Mouse (Mus musculus) neural tube, embryonic 14.5 days (tissue): ENCODE measurements around the gene Ajap1. TPM values are rescaled to one million over a fixed set of nuclear protein-coding genes. Genes with fewer than 3 reads are reported as not detected.

ENCODE experiments used
- ATAC-seq: fragments of 200-750 bp; cut with Nextera tagmentation; 2 replicates; pipeline ENCODE4 v1.8.0; 2017; ENCODE audit warnings: low read depth, mild to moderate bottlenecking, moderate TSS enrichment, moderate library complexity
- H3K27ac ChIP-seq: fragments of 300-500 bp; sonication (generic); 2 replicates; pipeline ENCODE4 v1.5.1; 2014; ENCODE audit warnings: low read depth, mild to moderate bottlenecking, control low read depth, low read length, moderate library complexity, mixed read lengths
- H3K27me3 ChIP-seq: fragments of 300-500 bp; sonication (generic); 2 replicates; pipeline ENCODE4 v1.6.1; 2014; ENCODE audit warnings: low read length; ENCODE audit not compliant: control insufficient read depth, insufficient read depth
- H3K36me3 ChIP-seq: fragments of 300-500 bp; sonication (generic); 2 replicates; pipeline ENCODE4 v1.6.1; 2014; ENCODE audit warnings: low read length, mixed read lengths; ENCODE audit not compliant: control insufficient read depth, insufficient read depth
- H3K4me1 ChIP-seq: fragments of 300-500 bp; sonication (generic); 2 replicates; pipeline ENCODE4 v1.6.1; 2014; ENCODE audit warnings: low read length; ENCODE audit not compliant: control insufficient read depth, insufficient read depth
- H3K4me2 ChIP-seq: fragments of 300-500 bp; sonication (generic); 2 replicates; pipeline ENCODE4 v1.6.1; 2014; ENCODE audit warnings: mild to moderate bottlenecking, low read depth, low read length, control low read depth
- H3K4me3 ChIP-seq: fragments of 300-500 bp; sonication (generic); 2 replicates; pipeline ENCODE4 v1.5.1; 2014; ENCODE audit warnings: low read depth, low read length, control low read depth, mixed read lengths
- H3K9ac ChIP-seq: fragments of 300-500 bp; sonication (generic); replicated peaks from 2 replicates; pipeline ENCODE4 v1.6.1; 2014; ENCODE audit warnings: low read depth, mild to moderate bottlenecking, control low read depth, low read length, mixed read lengths
- H3K9me3 ChIP-seq: fragments of 300-500 bp; sonication (generic); 2 replicates; pipeline ENCODE4 v1.6.1; 2016; ENCODE audit warnings: low read length; ENCODE audit not compliant: control insufficient read depth
- WGBS: fragments of 180-500 bp; shearing (Covaris S2); extraction: QIAGEN DNeasy Blood & Tissue Kit; methylation state at CpG from one replicate; pipeline ENCODE4 v1.1.7; 2014; 5-methylcytosine and 5-hydroxymethylcytosine counted together
- polyA plus RNA-seq: library from polyadenylated mRNA; unstranded; fragments of >200 nt; fragmentation: Nextera tagmentation; extraction: Ambion mirVana; gene quantifications from 2 replicates; pipeline ENCODE4 v1.2.1, GENCODE M21; 2014

The Ajap1 gene
- polyA plus RNA-seq: 27.2 and 30.6 TPM in 2 replicates

DNA sequence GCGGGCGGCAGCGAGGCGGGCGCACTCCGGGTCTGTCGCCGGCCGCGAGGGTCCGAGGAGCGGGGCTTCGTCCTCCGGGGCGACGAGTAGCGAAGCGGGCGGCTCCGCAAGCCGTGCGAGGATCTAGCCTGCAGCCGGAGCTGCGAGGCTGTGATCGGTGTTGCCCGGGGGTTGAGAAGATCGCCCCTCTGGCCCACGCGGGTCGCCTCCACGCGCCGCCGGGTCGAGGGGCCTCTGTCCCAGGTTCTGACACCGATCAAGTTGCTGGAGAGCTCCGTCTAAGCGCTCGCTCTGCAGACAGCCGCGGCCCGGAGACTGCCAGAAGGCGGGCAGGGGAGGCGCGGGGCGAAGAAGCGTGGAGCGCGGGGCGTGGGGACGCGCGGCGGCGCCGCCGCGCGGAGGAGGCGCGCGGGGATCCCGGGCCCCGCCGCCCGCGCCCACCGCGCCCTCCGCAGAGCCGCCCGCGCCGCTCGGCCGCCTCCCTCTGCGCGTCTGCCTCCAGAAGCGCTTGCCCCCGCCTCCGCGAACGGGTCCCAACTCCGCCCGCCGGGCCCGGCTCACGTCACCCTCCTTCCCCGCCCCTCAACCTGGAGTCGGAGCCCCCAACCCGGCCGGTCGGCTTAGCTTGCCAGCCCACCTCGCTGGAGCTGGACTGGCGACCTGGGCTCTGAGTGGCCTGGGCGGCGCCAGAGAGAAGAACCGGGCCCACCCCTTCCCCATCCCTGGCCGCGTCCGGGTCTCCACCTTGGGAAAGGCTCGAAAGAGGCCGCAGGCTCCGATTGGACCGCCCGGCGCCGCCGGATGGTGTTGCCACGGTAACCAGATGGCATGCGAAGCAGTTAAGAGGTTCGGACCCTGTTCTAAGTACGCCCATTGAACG lies at the start of gene Ajap1:
Gene Ajap1, minus strand, starts transcription at position 353 of the 880 bp plus-strand sequence.
- peak; percentile 65 for ATAC-seq
- Histone ChIP-seq H3K36me3 (no peaks in the 10 kb centered on the region), H3K27me3 (no peaks in the 10 kb centered on the region), H3K4me2 (peak within 1 kb of the TSS; percentile 75), H3K9me3 (no peaks in the 10 kb centered on the region), H3K9ac (peak within 1 kb of the TSS; percentile 95), H3K27ac (peak within 1 kb of the TSS; percentile 94), H3K4me1 (peaks cover 28% of the 10 kb centered on the region), H3K4me3 (peak within 1 kb of the TSS; percentile 84)
- under 1% methylated on average over 99 of the region's 114 CpGs for WGBS

DNA sequence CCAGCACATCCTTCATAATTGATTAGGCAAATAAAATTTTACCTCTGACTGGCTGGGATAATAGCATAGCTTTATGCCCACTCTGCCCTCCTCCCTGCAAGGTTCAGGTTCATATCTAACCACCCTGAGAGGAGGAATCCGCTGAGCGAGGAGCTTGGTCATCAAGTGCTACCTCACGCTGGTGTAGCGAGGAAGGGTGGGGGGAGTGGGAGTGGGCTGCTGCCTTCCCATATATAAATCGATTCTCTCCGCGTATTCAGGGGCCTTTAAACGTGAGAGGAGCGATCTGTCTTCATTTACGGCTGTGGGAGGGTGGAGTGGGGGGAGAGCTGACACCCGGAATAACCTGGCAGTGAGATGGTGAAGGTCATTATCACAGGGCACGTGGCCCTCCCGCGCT lies 47.9 kb upstream of the Ajap1 start:
- H3K27ac ChIP-seq: no peak overlapping the region
- H3K27me3 ChIP-seq: no peaks in the 10 kb centered on the region
- H3K9ac ChIP-seq: no peak overlapping the region
- peaks cover 3% of the 10 kb centered on the region; the same call in 1 of the 2 replicates for H3K4me1 ChIP-seq
- H3K4me3 ChIP-seq: no peak overlapping the region
- H3K36me3 ChIP-seq: no peaks in the 10 kb centered on the region
- H3K4me2 ChIP-seq: no peak overlapping the region
- no peaks in the 10 kb centered on the region for H3K9me3 ChIP-seq
- peak; percentile 68; the same call in 1 of the 2 replicates for ATAC-seq
- WGBS: 38% methylated on average over 14 of the region's 14 CpGs

DNA sequence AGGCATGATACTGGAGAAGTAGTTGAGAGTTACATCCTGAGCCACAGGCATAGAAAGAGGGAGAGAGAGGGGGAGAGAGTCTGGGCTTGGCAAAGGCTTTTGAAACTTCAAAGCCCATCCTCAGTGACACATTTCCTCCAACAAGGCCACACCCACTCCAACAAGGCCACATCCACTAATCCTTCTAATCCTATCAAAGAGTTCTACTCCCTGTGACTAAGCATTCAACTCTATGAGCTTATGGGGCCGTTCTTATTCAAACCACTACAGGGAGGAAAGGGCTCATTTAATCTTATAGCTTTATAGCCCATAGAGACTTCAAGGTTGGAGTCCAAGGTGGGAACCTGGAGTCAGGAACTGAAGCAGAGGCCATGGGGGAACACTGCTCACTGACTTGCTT lies 39.0 kb upstream of the Ajap1 start:
- no peaks in the 10 kb centered on the region for H3K9me3 ChIP-seq
- 90% methylated on average over 1 of the region's 1 CpGs for WGBS
- no peaks in the 10 kb centered on the region for H3K4me1 ChIP-seq
- no peak overlapping the region for H3K9ac ChIP-seq
- no peaks in the 10 kb centered on the region for H3K36me3 ChIP-seq
- no peaks in the 10 kb centered on the region for H3K27me3 ChIP-seq
- no peak overlapping the region for H3K4me3 ChIP-seq
- H3K4me2 ChIP-seq: no peak overlapping the region
- H3K27ac ChIP-seq: no peak overlapping the region
- ATAC-seq: no peak

DNA sequence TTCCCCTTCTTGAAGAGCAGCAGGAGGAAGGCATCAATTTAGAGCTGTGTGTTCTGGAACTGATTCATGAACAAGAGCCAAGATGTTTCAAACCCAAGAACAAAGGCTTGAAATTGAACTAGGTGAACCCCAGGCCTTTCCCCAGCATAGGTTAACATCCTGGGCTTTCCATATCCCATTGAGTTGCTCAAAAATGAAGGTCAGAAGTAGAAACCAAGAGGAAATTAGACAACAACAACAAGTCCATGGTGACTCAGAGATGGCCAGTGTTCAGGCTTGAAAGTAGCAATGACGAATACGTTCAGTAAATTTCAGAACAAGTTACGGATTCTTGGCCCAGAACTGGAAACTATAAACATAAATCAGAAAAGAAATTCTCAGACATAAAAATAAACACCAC lies 37.3 kb upstream of the Ajap1 start:
- 89% methylated on average over 3 of the region's 3 CpGs for WGBS
- Histone ChIP-seq H3K9ac (no peak overlapping the region), H3K9me3 (no peaks in the 10 kb centered on the region), H3K27ac (no peak overlapping the region), H3K4me3 (no peak overlapping the region), H3K36me3 (no peaks in the 10 kb centered on the region), H3K4me2 (no peak overlapping the region), H3K4me1 (no peaks in the 10 kb centered on the region), H3K27me3 (no peaks in the 10 kb centered on the region)
- ATAC-seq: no peak

DNA sequence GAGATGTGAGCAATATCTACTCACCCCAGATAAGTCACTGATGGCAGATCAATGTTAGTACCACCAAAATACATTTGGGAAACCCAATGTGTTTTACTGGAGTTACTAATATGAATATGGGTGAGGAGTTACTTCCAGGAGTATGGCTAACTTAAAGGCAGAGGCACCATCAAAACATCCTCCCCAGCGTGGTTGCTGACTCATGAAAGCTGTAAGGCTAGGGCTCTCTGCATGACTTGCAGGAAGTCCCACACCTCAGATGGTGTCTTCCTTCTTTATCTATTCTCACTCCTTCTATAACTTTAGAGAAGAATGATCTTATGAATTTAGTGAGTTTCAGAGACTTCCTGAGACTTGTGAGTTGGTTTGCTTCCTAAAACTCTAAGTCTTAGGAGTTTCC lies 36.7 kb upstream of the Ajap1 start:
- no peaks in the 10 kb centered on the region for H3K27me3 ChIP-seq
- H3K4me3 ChIP-seq: no peak overlapping the region
- no peak overlapping the region for H3K4me2 ChIP-seq
- no peak overlapping the region for H3K9ac ChIP-seq
- no peaks in the 10 kb centered on the region for H3K9me3 ChIP-seq
- no peaks in the 10 kb centered on the region for H3K36me3 ChIP-seq
- H3K4me1 ChIP-seq: no peaks in the 10 kb centered on the region
- ATAC-seq: no peak
- H3K27ac ChIP-seq: no peak overlapping the region
- WGBS: 88% methylated on average over 1 of the region's 1 CpGs

DNA sequence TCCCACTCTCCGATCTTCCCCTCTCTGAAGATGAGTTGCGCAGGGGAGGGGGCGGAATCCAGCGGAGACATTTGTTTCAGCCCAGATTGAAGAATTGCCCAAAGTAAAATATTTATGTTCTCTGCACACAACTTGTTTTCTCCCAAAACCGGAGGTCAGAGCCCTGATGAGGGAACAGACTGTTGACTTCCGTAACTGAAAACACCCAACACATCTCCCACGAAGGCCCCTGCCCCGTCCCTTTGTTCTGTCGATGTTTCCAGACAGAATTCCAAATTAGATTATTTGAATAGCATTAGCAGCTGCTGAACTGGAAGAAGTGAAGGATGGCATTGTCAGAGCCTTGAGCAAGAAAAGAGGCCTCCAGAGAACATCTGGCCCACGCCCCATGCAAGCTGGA lies 33.2 kb upstream of the Ajap1 start:
- 38% methylated on average over 10 of the region's 10 CpGs for WGBS
- no peak for ATAC-seq
- no peaks in the 10 kb centered on the region for H3K9me3 ChIP-seq

DNA sequence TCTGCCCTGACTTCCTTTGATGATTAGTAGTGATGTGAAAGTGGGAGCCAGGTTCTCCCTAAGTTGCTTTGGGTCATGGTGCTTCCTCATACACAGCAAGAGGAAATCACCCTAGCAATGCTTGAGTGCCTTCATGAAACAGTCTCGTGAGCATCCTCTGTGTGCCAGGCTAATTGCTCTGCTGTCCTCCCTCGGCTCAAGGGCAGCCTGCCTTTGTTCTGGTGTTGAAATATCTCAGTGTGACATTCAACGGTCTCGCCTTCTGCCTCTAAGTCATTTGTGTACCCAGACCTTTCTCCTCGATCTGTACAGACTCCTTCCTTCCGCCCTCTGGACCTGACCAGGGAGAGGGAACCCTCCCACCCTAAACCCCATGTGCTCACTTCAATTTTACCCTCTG lies 31.5 kb upstream of the Ajap1 start:
- H3K27me3 ChIP-seq: no peaks in the 10 kb centered on the region
- no peak overlapping the region for H3K27ac ChIP-seq
- no peaks in the 10 kb centered on the region for H3K9me3 ChIP-seq
- H3K9ac ChIP-seq: no peak overlapping the region
- no peak for ATAC-seq
- no peak overlapping the region for H3K4me3 ChIP-seq
- H3K4me2 ChIP-seq: no peak overlapping the region
- H3K36me3 ChIP-seq: no peaks in the 10 kb centered on the region
- no peaks in the 10 kb centered on the region for H3K4me1 ChIP-seq
- WGBS: 65% methylated on average over 6 of the region's 6 CpGs

More for the DNA sequence above, 33.2 kb upstream of the Ajap1 start:
- H3K4me3 ChIP-seq: no peak overlapping the region
- H3K9ac ChIP-seq: no peak overlapping the region
- no peak overlapping the region for H3K4me2 ChIP-seq
- no peaks in the 10 kb centered on the region for H3K36me3 ChIP-seq
- no peaks in the 10 kb centered on the region for H3K4me1 ChIP-seq
- no peak overlapping the region for H3K27ac ChIP-seq
- H3K27me3 ChIP-seq: no peaks in the 10 kb centered on the region

DNA sequence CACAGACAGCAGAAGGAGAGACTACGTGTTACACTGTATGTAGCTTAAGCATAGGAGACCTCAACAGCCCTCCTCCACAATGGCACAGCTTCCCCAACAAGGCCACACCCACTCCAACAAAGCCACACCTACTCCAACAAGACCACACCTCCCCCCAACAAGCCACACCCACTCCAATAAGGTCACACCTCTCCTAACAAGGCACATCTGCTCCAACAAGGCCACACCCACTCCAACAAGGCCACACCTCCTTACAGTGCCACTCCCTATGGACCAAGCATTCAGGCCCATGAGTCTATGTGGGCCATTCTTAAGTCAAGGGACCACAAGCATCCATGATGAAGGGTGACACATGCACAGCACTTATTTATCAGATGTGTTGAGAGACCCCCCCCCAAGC lies 28.9 kb upstream of the Ajap1 start:
- H3K27ac ChIP-seq: no peak overlapping the region
- H3K4me3 ChIP-seq: no peak overlapping the region
- no peaks in the 10 kb centered on the region for H3K4me1 ChIP-seq
- no peak overlapping the region for H3K9ac ChIP-seq
- no peaks in the 10 kb centered on the region for H3K9me3 ChIP-seq
- no peak overlapping the region for H3K4me2 ChIP-seq
- H3K27me3 ChIP-seq: no peaks in the 10 kb centered on the region
- ATAC-seq: no peak
- H3K36me3 ChIP-seq: no peaks in the 10 kb centered on the region
- 100% methylated on average over 1 of the region's 1 CpGs for WGBS

DNA sequence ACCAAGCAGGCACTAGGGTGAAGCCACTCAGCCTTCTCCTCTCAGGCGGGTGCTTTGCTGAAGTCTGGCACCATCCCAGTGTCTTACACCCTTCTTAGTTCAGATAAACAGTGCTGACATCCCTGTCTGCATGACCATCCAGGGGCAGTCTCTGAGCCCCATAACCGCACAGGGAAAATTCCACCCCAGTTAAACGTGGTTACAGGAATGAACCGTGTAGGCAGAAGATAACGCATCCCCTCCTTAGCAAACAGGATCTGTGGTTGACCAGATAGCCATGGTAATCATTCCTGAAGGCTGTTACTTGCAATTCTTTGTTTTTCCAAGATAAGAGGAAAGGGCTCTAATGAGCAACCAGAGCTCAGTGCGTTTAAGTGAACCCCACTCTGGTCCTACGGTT lies 19.3 kb upstream of the Ajap1 start:
- no peak overlapping the region for H3K27ac ChIP-seq
- H3K4me2 ChIP-seq: no peak overlapping the region
- H3K36me3 ChIP-seq: no peaks in the 10 kb centered on the region
- H3K4me3 ChIP-seq: no peak overlapping the region
- no peak for ATAC-seq
- WGBS: 94% methylated on average over 7 of the region's 7 CpGs
- no peaks in the 10 kb centered on the region for H3K9me3 ChIP-seq
- H3K9ac ChIP-seq: no peak overlapping the region
- H3K4me1 ChIP-seq: no peaks in the 10 kb centered on the region
- no peaks in the 10 kb centered on the region for H3K27me3 ChIP-seq
